Mouse (Mus musculus): ENCODE data around the gene Atxn7l3.

DNA sequence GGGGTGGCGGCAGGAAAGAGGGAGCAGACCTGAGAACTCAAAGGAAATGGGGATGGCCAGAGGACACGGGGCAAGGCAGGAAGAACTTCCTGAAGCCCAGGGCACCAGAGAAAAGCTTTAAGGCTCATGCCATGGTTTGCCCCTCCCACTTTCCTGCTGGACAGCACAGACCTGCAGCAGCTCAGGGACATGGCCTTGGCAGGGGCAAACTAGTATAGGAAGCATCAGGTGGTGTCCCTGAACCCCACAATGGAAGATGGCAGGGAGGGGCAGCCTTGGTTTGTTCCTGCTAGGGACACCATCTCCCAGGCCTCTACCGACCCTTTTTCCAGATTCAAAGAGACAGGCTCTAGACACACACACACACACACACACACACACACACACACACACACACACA is 8.9 kb upstream of the Atxn7l3 start:
- no peak for TF ChIP-seq GATA1 (IDR thresholded peaks at IDR 0.05; ENCODE audit: borderline replicate concordance, low read length)
- no peak for TF ChIP-seq FLI1 (IDR thresholded peaks at IDR 0.05; ENCODE audit: low read length)

All from megakaryocyte, embryonic 14.5 days (primary cell).